Mouse (Mus musculus) gastrocnemius, adult 2 months (tissue): ENCODE data around the gene Lhfp. TPM values are rescaled to one million over a fixed set of nuclear protein-coding genes. Genes with fewer than 3 reads are reported as not detected.

ENCODE experiments used
- DNase-seq: peaks from one replicate; pipeline ENCODE4 v3.0.0; 2022
- H3K27ac ChIP-seq: fragments of 200-600 bp; 2 replicates; pipeline ENCODE4 v1.8.1; 2022; ENCODE audit warnings: mild to moderate bottlenecking
- H3K4me3 ChIP-seq: fragments of 200-600 bp; 2 replicates; pipeline ENCODE4 v1.8.1; 2022; ENCODE audit warnings: mild to moderate bottlenecking, moderate library complexity
- CTCF ChIP-seq: fragments of 200-600 bp; IDR thresholded peaks from 2 replicates; pipeline ENCODE4 v1.8.1; 2022; ENCODE audit warnings: antibody characterized with exemption, mild to moderate bottlenecking, moderate library complexity
- intact Hi-C: fragments of 180-260 bp; cut with DNase I; formaldehyde crosslinking; loops from one replicate; pipeline ENCODE4 v1.15.1; 2025
- total RNA-seq, 2 experiments: library from RNA; stranded (reverse); gene quantifications; 2 replicates each; pipeline ENCODE4 v1.2.3; 2021

Gene Lhfp
- total RNA-seq, 2 experiments from 2014 or later: 10.0 to 16.6 TPM

GRCm38 (mm10) chr3:53165281-53165680 lies 124.0 kb downstream of the Lhfp start:
- intact Hi-C loops: no loop called here
- Histone ChIP-seq H3K4me3 (peak overlapping the region; percentile 49), H3K27ac (peak overlapping the region; percentile 71)
- no peak for TF ChIP-seq CTCF
- DNase-seq: peak; percentile 71

DNA sequence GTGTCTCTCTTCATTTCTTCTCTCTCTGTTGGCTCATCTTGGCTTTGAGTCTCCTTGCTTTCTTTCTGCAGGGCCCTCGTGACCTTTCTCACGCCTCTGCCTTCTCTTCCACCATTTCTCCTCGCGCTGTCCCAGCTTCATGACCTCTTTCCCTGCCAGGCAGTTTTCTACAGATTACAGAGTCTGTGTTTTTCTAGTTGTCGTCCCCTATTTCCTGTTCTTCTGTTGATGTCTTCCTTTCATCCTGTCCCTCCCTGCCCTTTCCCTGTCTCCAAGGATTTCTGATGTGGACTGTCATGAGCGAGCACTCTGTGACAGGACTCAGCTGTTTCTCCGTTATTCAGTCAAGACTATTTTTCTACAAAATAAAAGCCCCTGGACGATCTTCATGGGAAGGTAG lies 124.7 kb downstream of the Lhfp start:
- Histone ChIP-seq H3K27ac (peak overlapping the region; percentile 60), H3K4me3 (peak overlapping the region; percentile 49)
- TF ChIP-seq CTCF: no peak
- intact Hi-C loops: no loop called here
- DNase-seq: peak; percentile 25

DNA sequence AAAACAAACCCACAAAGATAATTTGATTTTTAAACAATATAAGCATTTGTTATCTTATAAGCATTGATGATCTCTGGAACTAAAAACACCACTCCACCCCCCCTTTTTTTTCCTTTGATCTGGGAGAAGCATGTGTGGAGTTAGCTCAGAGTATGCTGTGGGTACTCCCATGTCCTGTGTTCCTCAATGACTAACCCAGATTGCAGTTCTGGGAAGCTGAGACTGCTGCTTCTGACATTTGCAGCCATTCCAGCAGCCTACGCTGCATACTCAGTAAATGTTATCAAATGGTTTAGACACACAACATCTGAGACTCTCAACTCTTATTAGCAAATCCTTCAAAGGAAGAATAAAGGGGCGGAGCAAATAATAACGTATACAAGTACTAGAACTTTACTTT lies 128.2 kb downstream of the Lhfp start:
- intact Hi-C loops: no loop called here
- no peak overlapping the region for H3K4me3 ChIP-seq
- no peak for DNase-seq
- no peak for TF ChIP-seq CTCF
- peak overlapping the region; percentile 54 for H3K27ac ChIP-seq

- no peak for TF ChIP-seq CTCF
- no peak overlapping the region for H3K27ac ChIP-seq
- intact Hi-C loops: no loop called here
- DNase-seq: no peak
- no peak overlapping the region for H3K4me3 ChIP-seq
These were observed 132.2 kb downstream of the Lhfp start for GRCm38 (mm10) chr3:53173310-53174063.

DNA sequence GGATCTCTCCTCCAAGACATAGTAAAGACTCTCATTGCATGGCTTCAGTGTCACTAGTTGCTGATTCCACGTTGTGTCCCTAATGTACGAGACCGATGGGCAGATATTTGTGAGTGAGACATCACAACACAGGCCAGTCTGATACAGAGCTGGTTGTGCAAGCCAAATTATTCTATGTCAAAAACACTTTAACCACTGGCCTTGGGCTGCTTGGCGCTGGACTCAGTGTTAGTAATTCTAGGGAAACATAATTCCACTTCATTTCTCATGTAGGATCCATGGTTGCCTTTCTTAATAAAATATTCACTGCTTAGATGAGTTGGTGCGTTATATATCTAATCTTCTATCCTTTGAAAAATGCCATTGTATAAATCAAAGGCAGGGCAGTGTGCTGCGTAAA lies 138.6 kb downstream of the Lhfp start:
- H3K27ac ChIP-seq: no peak overlapping the region
- no peak for TF ChIP-seq CTCF
- no peak for DNase-seq
- intact Hi-C loops: no loop called here
- H3K4me3 ChIP-seq: no peak overlapping the region

GRCm38 (mm10) chr3:53185439-53185838 lies 144.1 kb downstream of the Lhfp start:
- no peak for DNase-seq
- no peak overlapping the region for H3K4me3 ChIP-seq
- H3K27ac ChIP-seq: no peak overlapping the region
- intact Hi-C loops: no loop called here
- TF ChIP-seq CTCF: no peak

DNA sequence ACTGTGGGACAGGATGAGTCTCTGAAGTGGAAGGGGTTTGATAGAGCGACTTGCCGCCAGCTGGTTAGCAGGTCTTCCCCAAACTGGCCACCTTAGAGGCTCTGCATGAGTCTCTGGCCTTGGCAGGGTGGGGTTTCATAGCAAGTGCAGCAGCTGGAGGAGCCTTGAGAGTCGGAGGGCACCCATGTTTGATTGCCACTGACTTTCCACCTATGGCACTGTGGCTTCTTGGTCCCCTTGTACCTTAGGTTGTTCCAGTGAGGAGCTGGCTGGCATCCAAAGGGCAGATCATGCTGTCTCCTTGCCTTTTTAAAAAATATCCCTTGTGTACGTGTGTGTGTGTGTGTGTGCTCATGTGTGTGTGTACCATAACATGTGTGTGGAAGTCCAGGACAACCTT lies 152.1 kb downstream of the Lhfp start:
- TF ChIP-seq CTCF: no peak
- Histone ChIP-seq H3K4me3 (no peak overlapping the region), H3K27ac (no peak overlapping the region)
- intact Hi-C loops: no loop called here
- no peak for DNase-seq

DNA sequence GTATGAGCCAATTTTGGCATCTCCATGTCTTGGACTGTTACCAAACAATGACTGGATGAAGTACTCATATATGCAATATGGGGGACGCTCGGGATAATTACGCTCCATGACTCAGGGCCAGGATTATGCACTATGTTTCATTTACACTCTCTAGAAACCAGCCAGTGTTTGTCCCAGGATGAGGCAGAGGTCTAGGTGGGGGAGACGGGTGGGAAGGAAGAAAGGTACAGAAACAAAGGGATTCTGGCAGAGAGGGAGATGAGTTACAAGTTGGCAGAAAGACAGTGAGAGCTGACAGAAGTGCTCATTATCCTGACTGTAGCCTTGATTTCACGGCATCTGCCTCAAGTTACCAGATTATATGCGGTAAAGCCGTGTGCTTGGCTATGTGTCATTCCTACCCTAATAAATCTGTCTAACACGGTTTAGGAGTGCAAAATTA lies 154.4 kb downstream of the Lhfp start:
- no peak for DNase-seq
- Histone ChIP-seq H3K27ac (no peak overlapping the region), H3K4me3 (no peak overlapping the region)
- intact Hi-C loops: no loop called here
- no peak for TF ChIP-seq CTCF

- no peak for TF ChIP-seq CTCF
- intact Hi-C loops: no loop called here
- H3K4me3 ChIP-seq: no peak overlapping the region
- no peak for DNase-seq
- no peak overlapping the region for H3K27ac ChIP-seq
These were observed 158.8 kb downstream of the Lhfp start for GRCm38 (mm10) chr3:53200175-53200574.

GRCm38 (mm10) chr3:53200853-53201252 lies 159.5 kb downstream of the Lhfp start:
- no peak for TF ChIP-seq CTCF
- DNase-seq: no peak
- no peak overlapping the region for H3K4me3 ChIP-seq
- intact Hi-C loops: no loop called here
- peak overlapping the region; percentile 4; the same call in 1 of the 2 replicates for H3K27ac ChIP-seq

DNA sequence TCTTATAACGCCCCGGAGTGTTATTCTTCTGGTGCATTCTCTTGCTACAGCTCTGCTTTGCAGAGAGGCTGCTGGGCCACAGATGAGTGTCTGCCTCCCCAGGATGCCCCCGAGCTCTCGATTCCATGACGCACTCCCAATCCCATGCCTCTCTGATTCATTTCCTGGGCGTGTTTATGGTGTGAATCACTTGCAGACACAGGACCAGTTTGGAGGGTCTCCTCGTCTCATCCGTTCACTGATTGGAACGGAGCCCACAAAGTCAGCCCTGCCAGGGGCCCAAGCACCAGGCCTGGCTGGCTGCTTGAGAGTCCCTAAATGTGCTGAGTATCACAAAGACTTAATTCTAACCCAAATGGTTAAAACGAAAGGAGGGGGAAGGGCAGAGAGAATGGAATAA lies 160.3 kb downstream of the Lhfp start:
- DNase-seq: peak; percentile 36
- H3K4me3 ChIP-seq: no peak overlapping the region
- intact Hi-C loops: no loop called here
- TF ChIP-seq CTCF: no peak
- H3K27ac ChIP-seq: peak overlapping the region; percentile 71

DNA sequence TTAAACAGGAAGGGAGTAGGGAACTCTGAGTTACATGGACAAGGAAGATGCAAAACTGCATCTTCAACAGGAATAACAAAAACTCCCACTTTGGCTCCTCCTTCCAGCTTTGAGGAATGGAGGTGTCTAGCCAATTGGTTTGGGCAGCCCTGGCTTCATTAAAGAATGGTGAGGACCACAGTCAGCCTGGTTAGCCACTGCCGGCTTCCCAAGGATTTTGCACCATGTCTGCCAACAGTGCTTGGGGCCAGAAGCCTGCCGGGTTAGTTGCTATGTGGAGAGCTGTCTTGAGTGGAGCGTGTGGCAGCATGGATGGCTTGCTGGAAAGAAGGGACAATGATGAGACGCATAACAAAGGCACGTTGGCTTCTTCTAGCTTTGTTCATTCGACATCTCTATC lies 160.9 kb downstream of the Lhfp start:
- no peak for DNase-seq
- Histone ChIP-seq H3K4me3 (no peak overlapping the region), H3K27ac (peak overlapping the region; percentile 71)
- no peak for TF ChIP-seq CTCF
- intact Hi-C loops: no loop called here

DNA sequence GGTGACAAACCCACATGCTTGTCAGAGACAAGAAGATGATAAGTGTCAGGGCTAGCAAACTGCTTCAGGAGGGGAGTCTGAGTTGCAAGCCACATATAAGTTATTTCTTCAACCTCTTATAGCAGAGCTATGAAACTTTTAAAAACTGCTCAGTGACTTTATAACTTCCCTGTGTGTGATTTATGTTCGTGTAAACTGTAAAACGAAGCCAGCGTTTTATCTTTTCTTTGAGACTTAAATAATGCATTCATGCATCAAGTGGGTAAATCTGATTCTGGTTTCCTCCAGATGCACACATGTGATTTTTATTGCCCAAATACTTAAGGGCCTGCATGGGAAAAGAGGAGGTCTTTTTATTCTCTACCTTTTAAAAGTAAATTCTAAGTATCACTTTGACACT lies 161.4 kb downstream of the Lhfp start:
- Histone ChIP-seq H3K4me3 (no peak overlapping the region), H3K27ac (peak overlapping the region; percentile 71)
- TF ChIP-seq CTCF: no peak
- intact Hi-C loops: no loop called here
- DNase-seq: no peak

DNA sequence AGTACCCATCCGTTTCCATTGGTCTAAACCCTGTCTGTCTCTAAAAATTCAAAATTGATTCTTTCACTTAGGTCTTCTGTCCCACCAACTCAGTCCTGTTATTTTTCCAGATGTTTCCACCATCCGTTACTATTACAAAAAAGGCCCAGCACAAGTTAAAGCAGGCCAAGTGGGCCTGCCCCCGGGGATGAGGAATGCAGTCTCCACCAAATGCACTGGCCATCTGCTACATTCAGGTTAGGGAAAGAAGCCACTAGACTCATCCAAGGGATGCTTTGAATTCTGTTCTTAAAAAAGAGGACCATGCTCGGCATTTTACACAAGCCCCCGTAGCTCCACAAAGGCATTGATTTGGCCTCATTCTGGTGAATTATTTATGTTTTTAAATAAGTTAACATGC lies 162.3 kb downstream of the Lhfp start:
- Histone ChIP-seq H3K4me3 (no peak overlapping the region), H3K27ac (peak overlapping the region; percentile 71)
- intact Hi-C loops: no loop called here
- no peak for TF ChIP-seq CTCF
- DNase-seq: peak; percentile 48
